Mouse (Mus musculus) embryonic facial prominence, embryonic 14.5 days (tissue): ENCODE results near the gene Cd274. TPM values are rescaled to one million over a fixed set of nuclear protein-coding genes. Genes with fewer than 3 reads are reported as not detected.

Experiments used
- polyA plus RNA-seq: library from polyadenylated mRNA; unstranded; fragments of >200 nt; fragmentation: Nextera tagmentation; extraction: Ambion mirVana; gene quantifications from 2 replicates; pipeline ENCODE4 v1.2.1, GENCODE M21; 2014

Cd274 gene
- polyA plus RNA-seq, 1 experiment from 2014 or later: 0.56 TPM

Other genes with a start within 250 kb of the Cd274 start
- gene Jak2, start 115.6 kb upstream of the Cd274 start, polyA plus RNA-seq: 15.3 and 16.2 TPM in 2 replicates
- gene Insl6, start 42.1 kb upstream of the Cd274 start, polyA plus RNA-seq: 5.8 and 7.8 TPM in 2 replicates
- 0.60 and 0.96 TPM in 2 replicates for gene Rln1, start 32.8 kb upstream of the Cd274 start, polyA plus RNA-seq
- gene Plgrkt, start 65 bp upstream of the Cd274 start, polyA plus RNA-seq: 66.9 and 67.7 TPM in 2 replicates
- gene Pdcd1lg2, start 43.5 kb downstream of the Cd274 start, polyA plus RNA-seq: not detected in 2 replicates
- gene Ric1, start 154.8 kb downstream of the Cd274 start, polyA plus RNA-seq: 21.1 and 21.6 TPM in 2 replicates